Mouse (Mus musculus): ENCODE results near the gene Axin2.

GRCm38 (mm10) chr11:108940655-108941412 is 20.7 kb downstream of the Axin2 start:
- TF ChIP-seq POLR2A (IDR thresholded peaks at IDR 0.05; ENCODE audit: low read depth, low read length) = no peak
- no peak for TF ChIP-seq CTCF (IDR thresholded peaks at IDR 0.05; ENCODE audit: extremely low read depth, insufficient read depth, insufficient read length, insufficient replicate concordance)

Data from spleen, adult 2 months (tissue).